Mouse (Mus musculus): ENCODE results near the gene Cd209b. TPM values are rescaled to one million over a fixed set of nuclear protein-coding genes. Genes with fewer than 3 reads are reported as not detected.

Cd209b gene
- not detected in 2 replicates for polyA plus RNA-seq (2012; rRNA removed)
- polyA plus RNA-seq (2014; fragmentation: Nextera tagmentation; extraction: Ambion mirVana), result not detected in 2 replicates

GRCm38 (mm10) chr8:3926744-3927143, at the start of gene Cd209b:
TSS of gene Cd209b (minus strand) at chr8:3926844.
- no peak for TF ChIP-seq POLR2A (IDR thresholded peaks at IDR 0.05; ENCODE audit: borderline replicate concordance, extremely low read depth, insufficient read depth, insufficient read length)
- Histone ChIP-seq H3K4me3 (replicated peaks; ENCODE audit: low read length) (no peak within 1 kb of the TSS), H3K27me3 (ENCODE audit: control insufficient read depth, insufficient read depth, low read length) (no peaks in the 10 kb centered on the region), H3K9me3 (ENCODE audit: control insufficient read depth, low read length) (no peaks in the 10 kb centered on the region), H3K4me1 (ENCODE audit: control insufficient read depth, insufficient read depth, low read length) (no peaks in the 10 kb centered on the region), H3K27ac (replicated peaks; ENCODE audit: low read depth, low read length) (no peak within 1 kb of the TSS), H3K4me2 (replicated peaks; ENCODE audit: low read depth, low read length, severe bottlenecking) (no peak within 1 kb of the TSS), H3K9ac (ENCODE audit: low read depth, low read length, severe bottlenecking) (no peak within 1 kb of the TSS), H3K36me3 (ENCODE audit: control insufficient read depth, insufficient read depth, low read length) (no peaks in the 10 kb centered on the region)
- ATAC-seq (ENCODE audit: low FRiP score, low read depth) (no peak), DNase-seq (ENCODE audit: low spot score) (no peak)
- WGBS, result 88% methylated on average over 3 of the region's 3 CpGs

GRCm38 (mm10) chr8:3956037-3956436, 29.4 kb upstream of the Cd209b start:
- 60% methylated on average over 1 of the region's 1 CpGs for WGBS
- no peaks in the 10 kb centered on the region for H3K27me3 ChIP-seq (ENCODE audit: control insufficient read depth, insufficient read depth, low read length)
- ATAC-seq (ENCODE audit: low FRiP score, low read depth), result no peak
- 0 out of 2 replicates have a peak, but pooled peaks cover 3% of the 10 kb centered on the region for H3K9me3 ChIP-seq (ENCODE audit: control insufficient read depth, low read length)
- H3K36me3 ChIP-seq (ENCODE audit: control insufficient read depth, insufficient read depth, low read length), result no peaks in the 10 kb centered on the region
- no peak overlapping the region for H3K27ac ChIP-seq (replicated peaks; ENCODE audit: low read depth, low read length)
- H3K9ac ChIP-seq (ENCODE audit: low read depth, low read length, severe bottlenecking), result no peak overlapping the region
- no peak for DNase-seq (ENCODE audit: low spot score)
- H3K4me2 ChIP-seq (replicated peaks; ENCODE audit: low read depth, low read length, severe bottlenecking), result no peak overlapping the region
- H3K4me3 ChIP-seq (replicated peaks; ENCODE audit: low read length), result no peak overlapping the region
- H3K4me1 ChIP-seq (ENCODE audit: control insufficient read depth, insufficient read depth, low read length), result no peaks in the 10 kb centered on the region
- no peak for TF ChIP-seq POLR2A (IDR thresholded peaks at IDR 0.05; ENCODE audit: borderline replicate concordance, extremely low read depth, insufficient read depth, insufficient read length)

- DNase-seq (ENCODE audit: low spot score) (no peak), ATAC-seq (ENCODE audit: low FRiP score, low read depth) (no peak)
- no peak within 1 kb of the TSS for H3K4me2 ChIP-seq (replicated peaks; ENCODE audit: low read depth, low read length, severe bottlenecking)
- no peak for TF ChIP-seq POLR2A (IDR thresholded peaks at IDR 0.05; ENCODE audit: borderline replicate concordance, extremely low read depth, insufficient read depth, insufficient read length)
- no peaks in the 10 kb centered on the region for H3K4me1 ChIP-seq (ENCODE audit: control insufficient read depth, insufficient read depth, low read length)
- no peak within 1 kb of the TSS for H3K27ac ChIP-seq (replicated peaks; ENCODE audit: low read depth, low read length)
- 0 out of 2 replicates have a peak, but pooled peaks cover 3% of the 10 kb centered on the region for H3K9me3 ChIP-seq (ENCODE audit: control insufficient read depth, low read length)
- 86% methylated on average over 1 of the region's 1 CpGs for WGBS
- no peak within 1 kb of the TSS for H3K4me3 ChIP-seq (replicated peaks; ENCODE audit: low read length)
- H3K27me3 ChIP-seq (ENCODE audit: control insufficient read depth, insufficient read depth, low read length), result no peaks in the 10 kb centered on the region
- H3K36me3 ChIP-seq (ENCODE audit: control insufficient read depth, insufficient read depth, low read length), result no peaks in the 10 kb centered on the region
- H3K9ac ChIP-seq (ENCODE audit: low read depth, low read length, severe bottlenecking), result no peak within 1 kb of the TSS
Measured at GRCm38 (mm10) chr8:3954646-3955045, 28.0 kb upstream of the Cd209b start, which contains the start of gene Cd209c. TSS of gene Cd209c (minus strand) at chr8:3954746.

GRCm38 (mm10) chr8:3940023-3940422, 13.4 kb upstream of the Cd209b start:
- no peak for DNase-seq (ENCODE audit: low spot score)
- no peak for TF ChIP-seq POLR2A (IDR thresholded peaks at IDR 0.05; ENCODE audit: borderline replicate concordance, extremely low read depth, insufficient read depth, insufficient read length)
- 81% methylated on average over 3 of the region's 3 CpGs for WGBS

GRCm38 (mm10) chr8:3878455-3878854, 48.2 kb downstream of the Cd209b start, which contains the start of gene Cd209d:
TSS of gene Cd209d (minus strand) at chr8:3878555.
- no peak within 1 kb of the TSS for H3K27ac ChIP-seq (replicated peaks; ENCODE audit: low read depth, low read length)
- H3K4me3 ChIP-seq (replicated peaks; ENCODE audit: low read length), result no peak within 1 kb of the TSS
- no peak for TF ChIP-seq POLR2A (IDR thresholded peaks at IDR 0.05; ENCODE audit: borderline replicate concordance, extremely low read depth, insufficient read depth, insufficient read length)
- no peak for ATAC-seq (ENCODE audit: low FRiP score, low read depth)
- no peaks in the 10 kb centered on the region for H3K4me1 ChIP-seq (ENCODE audit: control insufficient read depth, insufficient read depth, low read length)
- no peaks in the 10 kb centered on the region for H3K27me3 ChIP-seq (ENCODE audit: control insufficient read depth, insufficient read depth, low read length)
- H3K9ac ChIP-seq (ENCODE audit: low read depth, low read length, severe bottlenecking), result no peak within 1 kb of the TSS
- 71% methylated on average over 4 of the region's 4 CpGs for WGBS
- H3K36me3 ChIP-seq (ENCODE audit: control insufficient read depth, insufficient read depth, low read length), result no peaks in the 10 kb centered on the region
- H3K4me2 ChIP-seq (replicated peaks; ENCODE audit: low read depth, low read length, severe bottlenecking), result no peak within 1 kb of the TSS
- no peak for DNase-seq (ENCODE audit: low spot score)
- 0 out of 2 replicates have a peak, but pooled peaks cover 3% of the 10 kb centered on the region for H3K9me3 ChIP-seq (ENCODE audit: control insufficient read depth, low read length)

More at GRCm38 (mm10) chr8:3940023-3940422, 13.4 kb upstream of the Cd209b start:
- H3K4me3 ChIP-seq (replicated peaks; ENCODE audit: low read length), result no peak overlapping the region
- H3K27ac ChIP-seq (replicated peaks; ENCODE audit: low read depth, low read length), result no peak overlapping the region
- H3K36me3 ChIP-seq (ENCODE audit: control insufficient read depth, insufficient read depth, low read length), result no peaks in the 10 kb centered on the region
- H3K4me1 ChIP-seq (ENCODE audit: control insufficient read depth, insufficient read depth, low read length), result no peaks in the 10 kb centered on the region
- H3K27me3 ChIP-seq (ENCODE audit: control insufficient read depth, insufficient read depth, low read length), result no peaks in the 10 kb centered on the region
- no peak overlapping the region for H3K4me2 ChIP-seq (replicated peaks; ENCODE audit: low read depth, low read length, severe bottlenecking)
- ATAC-seq (ENCODE audit: low FRiP score, low read depth), result no peak
- H3K9me3 ChIP-seq (ENCODE audit: control insufficient read depth, low read length), result no peaks in the 10 kb centered on the region
- H3K9ac ChIP-seq (ENCODE audit: low read depth, low read length, severe bottlenecking), result no peak overlapping the region

Measured in limb, embryonic 14.5 days (tissue).